Mouse (Mus musculus): ENCODE results near the gene Phf13.

GRCm38 (mm10) chr4:152028456-152028855, 32.4 kb upstream of the Phf13 start:
- no peak for TF ChIP-seq ZNF384 (IDR thresholded peaks at IDR 0.05; ENCODE audit: low read depth, low read length)
- TF ChIP-seq MAFK (IDR thresholded peaks at IDR 0.05; ENCODE audit: insufficient read depth, low read depth, low read length) = no peak

All from ES-E14 (cell line).